Mouse (Mus musculus) liver, adult 2 months (tissue): ENCODE results near the gene Krtap4-1.

Experiments
- CTCF ChIP-seq: fragments of 200-500 bp; IDR thresholded peaks from 2 replicates; pipeline ENCODE4 v1.5.1; 2011; ENCODE audit warnings: low read depth, low read length, control low read depth
- POLR2A ChIP-seq: fragments of 200-500 bp; IDR thresholded peaks from 2 replicates; pipeline ENCODE4 v1.6.1; 2011; ENCODE audit warnings: low read length, control low read depth; ENCODE audit not compliant: insufficient read depth; ENCODE audit errors: extremely low read depth

DNA sequence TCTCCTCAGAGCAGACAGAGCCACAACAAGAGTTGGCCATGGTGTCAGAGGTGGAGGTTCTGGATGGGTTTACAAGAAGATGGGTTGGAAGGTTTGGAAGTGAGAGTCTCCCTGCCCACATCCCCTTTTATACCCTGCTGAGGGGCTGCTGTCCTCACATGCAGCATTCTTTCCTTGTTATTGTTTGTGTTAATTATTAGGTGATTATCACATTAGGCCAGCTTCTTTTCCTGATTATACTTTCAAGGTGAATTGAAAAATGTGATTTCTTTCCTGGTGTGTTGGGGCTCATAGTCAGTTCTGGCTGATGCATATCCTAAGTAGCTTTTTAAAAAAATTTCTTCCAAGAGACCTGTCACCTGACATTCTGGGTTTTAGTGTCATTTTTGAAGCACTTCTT lies 37.8 kb upstream of the Krtap4-1 start, which contains the start of gene Krtap4-6:
- TF ChIP-seq CTCF (no peak), POLR2A (no peak)
